Comparison of ENCODE assay signal across 8 mouse cellular contexts in genomic region chr1:186721846-186722245, GRCm38 (mm10). TPM values are rescaled to one million over a fixed set of nuclear protein-coding genes. Genes with fewer than 3 reads are reported as not detected.
A peak's percentile ranks its signal among the peaks of the same experiment; 100 is the strongest.
DNase-seq lines count a peak whose midpoint lies in the region; ATAC-seq and TF ChIP-seq lines count a peak whose summit lies in the region.

No protein-coding gene starts in this region.

- no peaks in the 10 kb centered on the region for H3K4me1 ChIP-seq in intestine, postnatal 0 days (replicated peaks; ENCODE audit: control insufficient read depth, insufficient read depth, low read length)
- no peaks in the 10 kb centered on the region for H3K4me1 ChIP-seq in midbrain, embryonic 10.5 days

- no peak overlapping the region for H3K4me2 ChIP-seq in intestine, postnatal 0 days (replicated peaks; ENCODE audit: low read depth)

- DNase-seq in adrenal gland, adult 18-20 months (ENCODE audit: low spot score in 2 of 2) = peak; percentile 85
- DNase-seq in embryo, embryonic 10.5 days (ENCODE audit: low spot score) = peak; percentile 91
- peak; percentile 77 for DNase-seq in gastrocnemius, postnatal 14 days
- peak; percentile 71 to 84 for DNase-seq in left cerebral cortex, postnatal 36 days (ENCODE audit: low spot score in 2 of 2)
- peak; percentile 81 for DNase-seq in midbrain, embryonic 10.5 days (ENCODE audit: low spot score)
- DNase-seq in right cerebral cortex, postnatal 36 days (ENCODE audit: low spot score in 2 of 2) = peak; percentile 59 to 68
- peak; percentile 75 to 79 for DNase-seq in urinary bladder, postnatal 36 days (ENCODE audit: low spot score in 2 of 2)

- ATAC-seq in intestine, postnatal 0 days = peak; percentile 38; the same call in 1 of the 2 replicates

- peaks cover 30% of the 10 kb centered on the region for H3K36me3 ChIP-seq in intestine, postnatal 0 days (ENCODE audit: control insufficient read depth, insufficient read depth)
- peaks cover 40% of the 10 kb centered on the region for H3K36me3 ChIP-seq in midbrain, embryonic 10.5 days

- H3K4me3 ChIP-seq in intestine, postnatal 0 days (ENCODE audit: low read depth, low read length) = no peak overlapping the region
- H3K4me3 ChIP-seq in midbrain, embryonic 10.5 days = no peak overlapping the region

- intact Hi-C loops in gastrocnemius, postnatal 14 days (cut with DNase I; ENCODE audit: low total_unique reads) = loop anchor here (5.0 kb wide), 1 partner anchor 1040 kb away; no protein-coding TSS in a partner anchor
- intact Hi-C loops in left cerebral cortex, postnatal 36 days (cut with DNase I) = loop anchor here (5.0 to 10.0 kb wide), 3 partner anchors 967 to 1175 kb away; no protein-coding TSS in a partner anchor

- peak; percentile 100 for TF ChIP-seq CTCF in intestine, postnatal 0 days (IDR thresholded peaks at IDR 0.05; ENCODE audit: low read depth)

- no peak overlapping the region for H3K9ac ChIP-seq in intestine, postnatal 0 days (ENCODE audit: low read depth, low read length)

- H3K27me3 ChIP-seq in intestine, postnatal 0 days (replicated peaks; ENCODE audit: control insufficient read depth, insufficient read depth, low read length) = no peaks in the 10 kb centered on the region
- H3K27me3 ChIP-seq in midbrain, embryonic 10.5 days (ENCODE audit: low read depth, poor library complexity, severe bottlenecking) = no peaks in the 10 kb centered on the region

- 36% methylated on average over 12 of the region's 12 CpGs for WGBS in intestine, postnatal 0 days
- WGBS in midbrain, embryonic 10.5 days = 43% methylated on average over 12 of the region's 12 CpGs

- H3K9me3 ChIP-seq in intestine, postnatal 0 days (ENCODE audit: control insufficient read depth) = no peaks in the 10 kb centered on the region
- H3K9me3 ChIP-seq in midbrain, embryonic 10.5 days (replicated peaks) = no peaks in the 10 kb centered on the region

- no peak overlapping the region for H3K27ac ChIP-seq in intestine, postnatal 0 days (ENCODE audit: low read depth, low read length)
- no peak overlapping the region for H3K27ac ChIP-seq in midbrain, embryonic 10.5 days (replicated peaks)

RNA-seq across cellular contexts. Expression of gene Tgfb2, which starts 16.1 kb away (rescaled TPM):
- total RNA-seq in adrenal gland, adult 18-20 months (2021) = 1 to 10 TPM; 1.3 to 1.8 TPM
- total RNA-seq in gastrocnemius, postnatal 14 days (2021) = 10 to 100 TPM; 15.7 to 23.8 TPM
- 7.1 and 7.7 TPM in 2 replicates for polyA plus RNA-seq in intestine, postnatal 0 days (2015; fragmentation: Nextera tagmentation; extraction: Ambion mirVana)
- total RNA-seq in left cerebral cortex, postnatal 36 days (2021) = 1 to 10 TPM; 6.1 to 7.9 TPM
- polyA plus RNA-seq in midbrain, embryonic 10.5 days (2016; fragmentation: Nextera tagmentation; extraction: Ambion mirVana) = 11.1 and 13.9 TPM in 2 replicates

RNA-seq across cellular contexts. Expression of gene Rrp15, which starts 27.3 kb away (rescaled TPM):
- 10 to 100 TPM; 25.8 to 27.4 TPM for total RNA-seq in adrenal gland, adult 18-20 months (2021)
- total RNA-seq in gastrocnemius, postnatal 14 days (2021) = 10 to 100 TPM; 10.9 to 14.4 TPM
- 21.9 and 23.0 TPM in 2 replicates for polyA plus RNA-seq in intestine, postnatal 0 days (2015; fragmentation: Nextera tagmentation; extraction: Ambion mirVana)
- total RNA-seq in left cerebral cortex, postnatal 36 days (2021) = 10 to 100 TPM; 13.7 to 13.8 TPM
- polyA plus RNA-seq in midbrain, embryonic 10.5 days (2016; fragmentation: Nextera tagmentation; extraction: Ambion mirVana) = 70.6 and 86.0 TPM in 2 replicates
